Mouse (Mus musculus) intestine, embryonic 16.5 days (tissue): Measurements from ENCODE around the gene Mogat2. TPM values are rescaled to one million over a fixed set of nuclear protein-coding genes. Genes with fewer than 3 reads are reported as not detected.

Experiments used
- ATAC-seq: fragments of 200-750 bp; cut with Nextera tagmentation; 2 replicates; pipeline ENCODE4 v1.8.0; 2017; ENCODE audit warnings: moderate TSS enrichment, moderate library complexity
- H3K27ac ChIP-seq: fragments of 300-500 bp; sonication (generic); 2 replicates; pipeline ENCODE4 v1.5.1; 2014; ENCODE audit warnings: mild to moderate bottlenecking, low read length
- H3K27me3 ChIP-seq: fragments of 300-500 bp; sonication (generic); replicated peaks from 2 replicates; pipeline ENCODE4 v1.6.1; 2014; ENCODE audit warnings: low read length, control low read depth, mixed read lengths; ENCODE audit not compliant: control insufficient read depth, insufficient read depth
- H3K36me3 ChIP-seq: fragments of 300-500 bp; sonication (generic); 2 replicates; pipeline ENCODE4 v1.6.1; 2014; ENCODE audit warnings: low read length, control low read depth; ENCODE audit not compliant: control insufficient read depth, insufficient read depth
- H3K4me1 ChIP-seq: fragments of 300-500 bp; sonication (generic); 2 replicates; pipeline ENCODE4 v1.6.1; 2014; ENCODE audit warnings: low read length, control low read depth, mixed read lengths; ENCODE audit not compliant: control insufficient read depth, insufficient read depth
- H3K4me2 ChIP-seq: fragments of 300-500 bp; sonication (generic); 2 replicates; pipeline ENCODE4 v1.6.1; 2014; ENCODE audit warnings: low read depth, low read length, control low read depth
- H3K4me3 ChIP-seq: fragments of 300-500 bp; sonication (generic); 2 replicates; pipeline ENCODE4 v1.5.1; 2014; ENCODE audit warnings: mild to moderate bottlenecking, low read length
- H3K9ac ChIP-seq: fragments of 300-500 bp; sonication (generic); 2 replicates; pipeline ENCODE4 v1.6.1; 2014; ENCODE audit warnings: low read depth, low read length
- H3K9me3 ChIP-seq: fragments of 300-500 bp; sonication (generic); 2 replicates; pipeline ENCODE4 v1.6.1; 2016; ENCODE audit warnings: low read length, control low read depth; ENCODE audit not compliant: control insufficient read depth
- WGBS: fragments of 180-500 bp; shearing (Covaris S2); extraction: QIAGEN DNeasy Blood & Tissue Kit; methylation state at CpG from one replicate; pipeline ENCODE4 v1.1.7; 2014; 5-methylcytosine and 5-hydroxymethylcytosine counted together
- polyA plus RNA-seq: library from polyadenylated mRNA; unstranded; fragments of >200 nt; fragmentation: Nextera tagmentation; extraction: Ambion mirVana; gene quantifications from 2 replicates; pipeline ENCODE4 v1.2.1, GENCODE M21; 2015

Mogat2 gene
- polyA plus RNA-seq, 1 experiment from 2014 or later: 234 TPM

- no peak overlapping the region for H3K4me2 ChIP-seq
- WGBS: 77% methylated on average over 5 of the region's 5 CpGs
- H3K27ac ChIP-seq: no peak overlapping the region
- H3K9ac ChIP-seq: no peak overlapping the region
- H3K9me3 ChIP-seq: no peaks in the 10 kb centered on the region
- H3K27me3 ChIP-seq: no peaks in the 10 kb centered on the region
- no peak overlapping the region for H3K4me3 ChIP-seq
- ATAC-seq: no peak
- H3K36me3 ChIP-seq: no peaks in the 10 kb centered on the region
- no peaks in the 10 kb centered on the region; the same call in 1 of the 2 replicates for H3K4me1 ChIP-seq
Observed at GRCm38 (mm10) chr7:99189885-99190284, 48.5 kb downstream of the Mogat2 start.

- no peak for ATAC-seq
- Histone ChIP-seq H3K27ac (no peak overlapping the region), H3K27me3 (no peaks in the 10 kb centered on the region), H3K9me3 (no peaks in the 10 kb centered on the region), H3K4me2 (no peak overlapping the region), H3K4me3 (no peak overlapping the region), H3K4me1 (no peaks in the 10 kb centered on the region; the same call in 1 of the 2 replicates), H3K36me3 (no peaks in the 10 kb centered on the region), H3K9ac (no peak overlapping the region)
- 82% methylated on average over 6 of the region's 6 CpGs for WGBS
Observed at GRCm38 (mm10) chr7:99188630-99189029, 49.8 kb downstream of the Mogat2 start.

DNA sequence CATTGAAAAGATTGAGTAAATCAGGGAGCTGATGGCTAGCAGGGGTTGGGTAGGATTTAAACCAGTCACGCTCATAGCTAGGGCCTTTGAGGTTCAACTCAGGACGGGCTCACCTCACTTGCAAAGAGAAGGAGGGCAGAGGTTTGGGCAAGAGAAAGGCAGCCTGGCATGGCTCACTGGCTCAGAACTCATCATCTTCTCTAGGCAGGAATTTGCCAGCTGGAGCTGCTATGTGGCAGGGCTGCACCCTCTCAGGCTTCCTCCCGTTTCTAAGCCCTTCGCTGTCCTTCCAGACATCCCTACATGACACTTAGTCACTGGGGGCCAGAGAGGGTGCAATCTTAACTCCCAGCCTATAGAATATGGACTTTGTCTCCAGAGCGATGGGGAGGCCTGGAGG, 51.0 kb downstream of the Mogat2 start:
- Histone ChIP-seq H3K27ac (no peak overlapping the region), H3K9ac (no peak overlapping the region), H3K36me3 (no peaks in the 10 kb centered on the region), H3K4me3 (no peak overlapping the region), H3K27me3 (no peaks in the 10 kb centered on the region), H3K4me2 (no peak overlapping the region), H3K9me3 (no peaks in the 10 kb centered on the region), H3K4me1 (no peaks in the 10 kb centered on the region; the same call in 1 of the 2 replicates)
- 78% methylated on average over 5 of the region's 5 CpGs for WGBS
- ATAC-seq: no peak

- Histone ChIP-seq H3K4me1 (peaks cover 11% of the 10 kb centered on the region), H3K4me2 (no peak overlapping the region), H3K9me3 (no peaks in the 10 kb centered on the region), H3K9ac (no peak overlapping the region), H3K27me3 (no peaks in the 10 kb centered on the region), H3K27ac (no peak overlapping the region), H3K36me3 (no peaks in the 10 kb centered on the region), H3K4me3 (no peak overlapping the region)
- 92% methylated on average over 3 of the region's 3 CpGs for WGBS
- no peak for ATAC-seq
Observed at GRCm38 (mm10) chr7:99185405-99185804, 53.0 kb downstream of the Mogat2 start.

DNA sequence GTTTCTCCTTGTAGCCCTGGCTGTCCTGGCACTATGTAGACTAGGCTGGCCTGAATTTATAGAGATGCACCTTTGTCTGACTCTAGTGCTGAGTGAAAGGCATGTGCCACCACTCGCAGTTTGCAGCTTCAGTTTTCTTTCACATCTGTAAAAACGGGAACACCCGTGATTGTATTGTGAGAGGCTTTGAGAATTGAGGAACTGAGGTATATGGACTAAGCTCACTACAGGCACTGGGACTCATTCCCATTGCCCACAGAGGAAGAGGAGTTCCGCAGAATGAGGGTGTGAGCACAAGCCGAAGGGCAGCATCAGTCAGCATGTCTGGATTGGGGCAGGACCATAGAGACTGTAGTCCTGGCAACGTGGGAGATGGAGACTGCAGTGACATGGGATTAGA, 54.7 kb downstream of the Mogat2 start:
- Histone ChIP-seq H3K4me2 (peak overlapping the region; percentile 97), H3K9ac (peak overlapping the region; percentile 16; the same call in 1 of the 2 replicates), H3K36me3 (no peaks in the 10 kb centered on the region), H3K4me1 (peaks cover 14% of the 10 kb centered on the region), H3K4me3 (no peak overlapping the region), H3K9me3 (no peaks in the 10 kb centered on the region), H3K27ac (no peak overlapping the region), H3K27me3 (no peaks in the 10 kb centered on the region)
- ATAC-seq: no peak
- 80% methylated on average over 6 of the region's 6 CpGs for WGBS

- ATAC-seq: peak; percentile 93
- peak within 1 kb of the TSS; percentile 81 for H3K27ac ChIP-seq
- WGBS: under 1% methylated on average over 63 of the region's 63 CpGs
- H3K4me3 ChIP-seq: peak within 1 kb of the TSS; percentile 91
- peak within 1 kb of the TSS; percentile 95 for H3K9ac ChIP-seq
- peaks cover 14% of the 10 kb centered on the region for H3K4me1 ChIP-seq
- no peaks in the 10 kb centered on the region for H3K36me3 ChIP-seq
- H3K27me3 ChIP-seq: no peaks in the 10 kb centered on the region
- H3K4me2 ChIP-seq: peak within 1 kb of the TSS; percentile 97
- H3K9me3 ChIP-seq: no peaks in the 10 kb centered on the region
Observed at GRCm38 (mm10) chr7:99182432-99183172, 55.8 kb downstream of the Mogat2 start, which contains the start of gene Dgat2. Gene Dgat2, minus strand, starts transcription at chr7:99182719.

DNA sequence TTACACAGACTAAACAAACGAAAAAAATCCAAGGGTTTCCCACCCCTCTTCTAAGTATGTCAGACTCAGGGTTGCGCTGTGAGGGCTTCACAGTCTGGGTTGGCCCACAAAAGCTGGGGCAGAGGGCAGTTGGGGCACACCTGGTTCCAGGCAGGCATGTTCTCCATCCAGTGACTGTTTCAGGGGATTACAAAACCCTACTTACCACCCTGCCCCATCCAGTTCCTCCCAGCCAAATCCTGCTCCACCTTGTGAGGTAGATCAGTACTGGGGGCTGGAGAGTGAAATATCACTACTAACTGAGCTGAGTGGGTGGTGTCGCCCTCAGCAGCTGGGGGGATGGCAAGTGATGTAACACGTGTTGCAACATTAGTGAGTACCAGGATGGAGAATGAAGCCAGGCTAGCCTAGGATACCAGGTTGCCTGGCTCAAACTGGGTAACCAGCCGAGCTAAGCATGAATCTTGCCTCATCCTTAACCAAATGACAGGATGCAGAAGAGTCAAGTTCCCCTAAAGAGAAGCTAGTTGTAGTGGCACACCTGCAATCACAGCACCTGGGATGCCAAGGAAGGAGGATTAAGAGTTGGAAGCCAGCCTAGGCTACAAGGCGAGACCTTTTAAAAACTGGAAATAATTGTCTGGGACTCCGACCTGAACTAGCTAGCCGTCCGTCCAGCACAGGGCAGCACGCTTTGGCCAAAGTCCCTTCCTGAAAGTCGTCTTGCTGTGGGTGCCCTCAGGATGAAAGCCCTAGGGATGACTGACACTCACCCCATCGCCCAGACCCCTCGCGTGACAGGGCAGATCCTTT, 56.6 kb downstream of the Mogat2 start:
- peak; percentile 25 for ATAC-seq
- no peaks in the 10 kb centered on the region for H3K27me3 ChIP-seq
- H3K4me1 ChIP-seq: peaks cover 14% of the 10 kb centered on the region
- H3K4me3 ChIP-seq: peak overlapping the region; percentile 91
- H3K27ac ChIP-seq: peak overlapping the region; percentile 69; the same call in 1 of the 2 replicates
- 20% methylated on average over 14 of the region's 14 CpGs for WGBS
- H3K9me3 ChIP-seq: no peaks in the 10 kb centered on the region
- H3K4me2 ChIP-seq: peak overlapping the region; percentile 97
- H3K9ac ChIP-seq: peak overlapping the region; percentile 95
- H3K36me3 ChIP-seq: no peaks in the 10 kb centered on the region

GRCm38 (mm10) chr7:99180162-99180561, 58.3 kb downstream of the Mogat2 start:
- Histone ChIP-seq H3K9me3 (no peaks in the 10 kb centered on the region), H3K4me2 (peak overlapping the region; percentile 43), H3K4me1 (peaks cover 22% of the 10 kb centered on the region), H3K4me3 (peak overlapping the region; percentile 91), H3K36me3 (no peaks in the 10 kb centered on the region), H3K9ac (peak overlapping the region; percentile 58; the same call in 1 of the 2 replicates), H3K27ac (no peak overlapping the region; the same call in 1 of the 2 replicates), H3K27me3 (no peaks in the 10 kb centered on the region)
- ATAC-seq: 0 out of 2 replicates have a peak, but pooled peaks have one; percentile 14
- 61% methylated on average over 1 of the region's 1 CpGs for WGBS

DNA sequence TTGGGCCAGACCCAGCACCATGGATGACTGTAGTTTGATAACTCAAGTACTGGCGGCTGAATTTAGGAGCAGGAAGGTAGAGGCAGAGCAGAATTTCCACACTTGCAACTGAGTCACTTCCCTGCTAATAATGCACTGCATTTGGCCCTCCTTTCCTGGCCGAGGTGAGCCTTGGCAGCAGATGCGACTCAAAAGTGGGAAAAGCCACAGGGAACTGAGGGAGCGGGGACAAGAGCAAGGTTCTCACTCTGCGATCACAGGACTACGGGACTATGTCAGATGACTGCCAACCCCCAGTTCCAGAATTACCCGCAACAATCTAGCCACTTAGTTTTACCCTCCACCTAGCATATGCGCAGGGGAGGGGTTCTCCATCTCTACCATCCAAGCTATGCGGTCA, 59.1 kb downstream of the Mogat2 start:
- ATAC-seq: no peak
- peak overlapping the region; percentile 91 for H3K4me3 ChIP-seq
- peak overlapping the region; percentile 33 for H3K9ac ChIP-seq
- no peaks in the 10 kb centered on the region for H3K36me3 ChIP-seq
- peak overlapping the region; percentile 43; the same call in 1 of the 2 replicates for H3K4me2 ChIP-seq
- no peaks in the 10 kb centered on the region for H3K27me3 ChIP-seq
- no peaks in the 10 kb centered on the region for H3K9me3 ChIP-seq
- no peak overlapping the region for H3K27ac ChIP-seq
- WGBS: 89% methylated on average over 9 of the region's 9 CpGs
- H3K4me1 ChIP-seq: peaks cover 30% of the 10 kb centered on the region
